Mouse (Mus musculus): ENCODE measurements around the gene Kdm4a. TPM values are rescaled to one million over a fixed set of nuclear protein-coding genes. Genes with fewer than 3 reads are reported as not detected.
A peak's percentile ranks its signal among the peaks of the same experiment; 100 is the strongest.

Gene Kdm4a
- polyA plus RNA-seq, 1 experiment from 2014 or later: 30.8 TPM

DNA sequence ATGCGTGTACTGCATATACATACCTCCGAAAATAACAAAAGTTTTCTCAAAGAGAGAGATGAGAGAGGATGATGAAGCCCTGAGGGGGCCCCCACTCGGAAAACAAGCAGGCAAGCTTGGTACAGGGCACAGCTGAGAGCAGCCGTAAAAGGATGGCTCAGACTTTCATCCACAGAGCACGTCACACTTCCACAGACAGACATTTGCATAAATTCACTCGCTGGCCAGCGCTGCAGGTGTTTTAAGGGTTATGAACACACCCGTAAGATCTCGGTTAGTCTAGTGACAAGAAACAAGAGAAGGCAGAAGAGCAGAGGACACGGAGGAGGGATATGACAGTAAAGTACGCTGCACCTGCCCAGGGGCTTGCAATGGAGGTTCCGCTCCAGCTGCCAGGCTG, 7.4 kb downstream of the Kdm4a start:
- H3K4me3 ChIP-seq (ENCODE audit: low read depth, low read length): no peak overlapping the region
- no peak overlapping the region for H3K9ac ChIP-seq (ENCODE audit: low read depth, low read length)
- H3K27ac ChIP-seq (ENCODE audit: low read depth, low read length): no peak overlapping the region
- H3K36me3 ChIP-seq (ENCODE audit: control insufficient read depth, insufficient read depth, low read length): peaks cover 85% of the 10 kb centered on the region
- 91% methylated on average over 12 of the region's 12 CpGs for WGBS (ENCODE audit: insufficient replicate concordance)
- no peaks in the 10 kb centered on the region for H3K4me1 ChIP-seq (ENCODE audit: control insufficient read depth, insufficient read depth, low read length)
- no peak for ATAC-seq (replicated peaks; ENCODE audit: insufficient number of reproducible peaks, low FRiP score, low TSS enrichment)
- H3K27me3 ChIP-seq (ENCODE audit: control insufficient read depth, insufficient read depth, low read length): no peaks in the 10 kb centered on the region
- no peaks in the 10 kb centered on the region for H3K9me3 ChIP-seq (replicated peaks; ENCODE audit: control insufficient read depth, low read length)
- no peak overlapping the region for H3K4me2 ChIP-seq

DNA sequence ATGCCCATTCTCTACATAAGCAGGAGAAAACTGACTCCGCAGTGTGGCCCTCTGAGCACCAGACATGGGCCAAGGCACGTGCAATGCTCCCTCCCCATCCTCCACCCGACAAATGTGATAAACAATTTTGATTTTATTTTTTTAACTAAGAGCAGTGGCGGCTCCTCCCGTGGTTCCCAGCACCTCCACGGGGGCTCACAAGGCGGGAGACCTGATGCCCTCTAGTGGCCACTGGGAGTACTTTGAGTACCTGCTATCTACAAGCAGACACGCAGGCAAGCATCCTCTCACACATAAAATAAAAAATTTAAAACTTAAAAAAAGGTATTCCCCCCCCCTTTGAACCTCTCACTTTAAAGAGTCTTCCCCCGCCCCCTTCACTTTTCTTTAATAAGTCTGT, 8.8 kb downstream of the Kdm4a start:
- ATAC-seq (replicated peaks; ENCODE audit: insufficient number of reproducible peaks, low FRiP score, low TSS enrichment): no peak
- Histone ChIP-seq H3K9me3 (replicated peaks; ENCODE audit: control insufficient read depth, low read length) (no peaks in the 10 kb centered on the region), H3K27me3 (ENCODE audit: control insufficient read depth, insufficient read depth, low read length) (no peaks in the 10 kb centered on the region), H3K36me3 (ENCODE audit: control insufficient read depth, insufficient read depth, low read length) (peaks cover 87% of the 10 kb centered on the region), H3K27ac (ENCODE audit: low read depth, low read length) (no peak overlapping the region), H3K4me2 (no peak overlapping the region), H3K9ac (ENCODE audit: low read depth, low read length) (no peak overlapping the region), H3K4me1 (ENCODE audit: control insufficient read depth, insufficient read depth, low read length) (no peaks in the 10 kb centered on the region), H3K4me3 (ENCODE audit: low read depth, low read length) (no peak overlapping the region)
- WGBS (ENCODE audit: insufficient replicate concordance): 81% methylated on average over 9 of the region's 9 CpGs

DNA sequence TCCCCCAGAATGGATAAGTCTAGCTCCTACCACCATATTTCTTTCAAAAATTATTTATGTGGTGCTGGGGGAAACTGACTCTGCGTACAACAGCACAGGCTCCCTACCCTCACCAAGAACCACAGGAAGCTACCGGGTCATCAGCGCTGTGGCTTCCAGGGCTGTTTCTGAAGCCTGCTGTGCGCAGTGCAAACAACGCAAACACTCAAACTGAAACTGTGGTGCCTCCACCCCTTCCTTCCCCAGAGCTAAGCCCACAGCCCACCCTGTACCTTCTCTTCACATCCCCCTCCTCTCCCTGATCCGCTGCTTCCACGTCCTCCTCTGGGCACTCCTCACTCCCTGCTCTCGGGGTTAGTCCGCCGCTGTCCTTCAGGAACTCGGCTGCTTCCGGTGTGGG, 17.7 kb downstream of the Kdm4a start:
- Histone ChIP-seq H3K36me3 (ENCODE audit: control insufficient read depth, insufficient read depth, low read length) (peaks cover 82% of the 10 kb centered on the region), H3K4me3 (ENCODE audit: low read depth, low read length) (no peak overlapping the region), H3K27ac (ENCODE audit: low read depth, low read length) (no peak overlapping the region), H3K9me3 (replicated peaks; ENCODE audit: control insufficient read depth, low read length) (peaks cover 3% of the 10 kb centered on the region; the same call in 1 of the 2 replicates), H3K9ac (ENCODE audit: low read depth, low read length) (no peak overlapping the region), H3K27me3 (ENCODE audit: control insufficient read depth, insufficient read depth, low read length) (no peaks in the 10 kb centered on the region), H3K4me2 (no peak overlapping the region), H3K4me1 (ENCODE audit: control insufficient read depth, insufficient read depth, low read length) (no peaks in the 10 kb centered on the region)
- WGBS (ENCODE audit: insufficient replicate concordance): 94% methylated on average over 12 of the region's 12 CpGs
- ATAC-seq (replicated peaks; ENCODE audit: insufficient number of reproducible peaks, low FRiP score, low TSS enrichment): no peak

DNA sequence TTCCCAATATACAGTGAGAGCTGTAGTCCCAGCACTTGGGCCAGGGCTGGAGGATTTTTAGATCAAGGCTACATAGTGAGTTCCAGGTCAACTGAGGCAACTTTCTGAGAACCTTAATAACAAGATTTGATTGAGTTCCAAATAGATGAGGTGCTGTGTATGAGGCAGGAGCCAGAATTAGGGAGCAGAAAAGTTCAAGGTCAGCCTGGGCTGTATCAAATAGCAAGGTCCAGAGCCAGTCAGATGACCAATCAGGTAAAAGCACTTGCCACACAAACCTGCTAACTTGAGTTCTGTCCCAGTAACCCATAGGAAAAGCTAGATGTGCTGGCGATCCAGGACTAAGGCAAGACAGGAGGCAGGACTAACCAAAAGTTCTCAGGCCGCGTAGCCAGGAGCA, 22.2 kb downstream of the Kdm4a start:
- Histone ChIP-seq H3K27me3 (ENCODE audit: control insufficient read depth, insufficient read depth, low read length) (no peaks in the 10 kb centered on the region), H3K9me3 (replicated peaks; ENCODE audit: control insufficient read depth, low read length) (peaks cover 3% of the 10 kb centered on the region; the same call in 1 of the 2 replicates), H3K4me2 (no peak overlapping the region), H3K4me3 (ENCODE audit: low read depth, low read length) (no peak overlapping the region), H3K9ac (ENCODE audit: low read depth, low read length) (no peak overlapping the region), H3K4me1 (ENCODE audit: control insufficient read depth, insufficient read depth, low read length) (no peaks in the 10 kb centered on the region), H3K27ac (ENCODE audit: low read depth, low read length) (no peak overlapping the region), H3K36me3 (ENCODE audit: control insufficient read depth, insufficient read depth, low read length) (peaks cover 65% of the 10 kb centered on the region)
- no peak for ATAC-seq (replicated peaks; ENCODE audit: insufficient number of reproducible peaks, low FRiP score, low TSS enrichment)
- WGBS (ENCODE audit: insufficient replicate concordance): 97% methylated on average over 3 of the region's 3 CpGs

DNA sequence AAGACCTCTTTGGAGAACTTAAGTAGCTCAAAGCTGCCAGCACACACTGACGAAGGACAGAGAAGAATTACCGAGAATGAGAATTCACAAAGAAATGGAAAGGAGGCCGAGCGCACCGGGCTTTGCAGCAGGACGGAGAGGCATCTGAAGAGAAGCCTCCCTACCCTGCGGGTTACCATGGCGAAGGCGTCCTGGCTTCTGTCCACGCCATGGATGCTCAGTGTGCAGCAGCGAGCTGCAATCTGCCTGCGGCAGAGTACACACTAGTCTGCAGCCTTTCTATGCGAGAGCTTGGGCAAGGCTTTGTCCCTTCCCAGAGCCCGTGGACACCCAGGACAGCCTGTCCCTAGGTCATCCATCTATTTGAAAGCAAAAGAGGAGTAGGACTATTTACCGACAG, 23.3 kb downstream of the Kdm4a start:
- H3K4me3 ChIP-seq (ENCODE audit: low read depth, low read length): no peak overlapping the region
- H3K27ac ChIP-seq (ENCODE audit: low read depth, low read length): no peak overlapping the region
- ATAC-seq (replicated peaks; ENCODE audit: insufficient number of reproducible peaks, low FRiP score, low TSS enrichment): no peak
- no peaks in the 10 kb centered on the region for H3K27me3 ChIP-seq (ENCODE audit: control insufficient read depth, insufficient read depth, low read length)
- H3K9ac ChIP-seq (ENCODE audit: low read depth, low read length): no peak overlapping the region
- H3K36me3 ChIP-seq (ENCODE audit: control insufficient read depth, insufficient read depth, low read length): peaks cover 65% of the 10 kb centered on the region
- peaks cover 3% of the 10 kb centered on the region; the same call in 1 of the 2 replicates for H3K9me3 ChIP-seq (replicated peaks; ENCODE audit: control insufficient read depth, low read length)
- H3K4me1 ChIP-seq (ENCODE audit: control insufficient read depth, insufficient read depth, low read length): no peaks in the 10 kb centered on the region
- no peak overlapping the region for H3K4me2 ChIP-seq
- WGBS (ENCODE audit: insufficient replicate concordance): 86% methylated on average over 15 of the region's 15 CpGs

DNA sequence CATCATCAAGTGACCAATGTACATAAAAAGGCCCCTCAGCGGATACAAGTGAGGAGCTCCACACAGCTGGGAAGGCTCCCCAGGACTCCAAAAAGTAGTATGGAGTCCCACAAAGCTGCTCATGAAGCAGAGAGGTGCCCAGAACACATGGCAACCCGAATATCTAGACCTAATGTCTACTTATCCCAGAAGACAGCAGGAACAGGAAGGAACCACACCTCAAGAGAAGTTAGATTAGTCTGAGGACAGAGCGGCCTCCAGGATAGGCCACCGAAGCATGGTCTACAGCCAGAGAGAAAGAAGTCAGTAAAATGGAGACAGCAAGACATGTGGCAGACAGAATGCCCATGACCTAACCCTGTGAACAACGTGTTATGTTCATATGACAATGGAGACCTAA, 25.0 kb downstream of the Kdm4a start:
- Histone ChIP-seq H3K9ac (ENCODE audit: low read depth, low read length) (no peak overlapping the region), H3K9me3 (replicated peaks; ENCODE audit: control insufficient read depth, low read length) (peaks cover 3% of the 10 kb centered on the region; the same call in 1 of the 2 replicates), H3K4me1 (ENCODE audit: control insufficient read depth, insufficient read depth, low read length) (no peaks in the 10 kb centered on the region), H3K4me3 (ENCODE audit: low read depth, low read length) (no peak overlapping the region), H3K36me3 (ENCODE audit: control insufficient read depth, insufficient read depth, low read length) (peaks cover 53% of the 10 kb centered on the region), H3K4me2 (no peak overlapping the region), H3K27ac (ENCODE audit: low read depth, low read length) (no peak overlapping the region), H3K27me3 (ENCODE audit: control insufficient read depth, insufficient read depth, low read length) (no peaks in the 10 kb centered on the region)
- WGBS (ENCODE audit: insufficient replicate concordance): 85% methylated on average over 5 of the region's 5 CpGs
- no peak for ATAC-seq (replicated peaks; ENCODE audit: insufficient number of reproducible peaks, low FRiP score, low TSS enrichment)

DNA sequence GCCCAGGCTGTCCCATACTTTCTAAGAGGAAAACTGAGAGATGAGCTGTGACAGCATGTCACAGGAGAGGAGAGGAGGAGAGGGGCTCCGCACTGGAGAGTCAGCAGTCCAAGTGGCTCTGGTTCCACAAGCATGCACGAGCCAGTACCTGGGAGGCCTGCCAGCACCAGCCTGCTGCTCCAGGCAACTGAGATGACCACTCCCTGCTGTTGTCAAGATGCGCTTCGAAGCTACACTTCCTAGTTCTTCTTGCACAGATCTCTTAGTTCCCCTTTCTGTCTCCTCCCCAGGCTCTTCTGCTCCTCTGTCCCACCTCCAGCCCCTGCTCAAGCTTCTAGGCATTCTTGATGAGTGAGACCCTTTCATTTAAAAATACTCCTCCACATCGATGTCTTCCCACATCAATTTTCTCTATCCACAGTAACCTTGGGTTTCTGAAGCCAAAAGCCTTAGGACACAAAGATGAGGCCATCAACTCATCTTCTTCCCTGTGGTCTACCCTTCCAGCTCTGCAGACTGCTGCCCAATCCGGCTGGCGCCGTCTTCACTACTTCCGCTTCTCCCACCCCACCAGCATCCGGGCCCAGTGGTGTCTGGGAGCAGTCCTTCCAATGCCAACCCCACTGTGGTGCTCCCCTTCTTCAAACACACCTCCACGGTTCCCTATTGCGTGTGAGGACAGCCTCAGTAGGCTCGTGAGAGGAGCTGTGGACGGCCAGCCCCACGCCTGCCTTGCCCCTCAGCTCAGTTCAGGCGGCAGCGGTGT, 27.6 kb downstream of the Kdm4a start:
- WGBS (ENCODE audit: insufficient replicate concordance): 92% methylated on average over 17 of the region's 17 CpGs
- no peaks in the 10 kb centered on the region for H3K27me3 ChIP-seq (ENCODE audit: control insufficient read depth, insufficient read depth, low read length)
- H3K4me3 ChIP-seq (ENCODE audit: low read depth, low read length): no peak overlapping the region
- 0 out of 2 replicates have a peak overlapping the region, but pooled peaks have one; percentile 5 for H3K9ac ChIP-seq (ENCODE audit: low read depth, low read length)
- no peak overlapping the region for H3K4me2 ChIP-seq
- peaks cover 50% of the 10 kb centered on the region for H3K36me3 ChIP-seq (ENCODE audit: control insufficient read depth, insufficient read depth, low read length)
- H3K4me1 ChIP-seq (ENCODE audit: control insufficient read depth, insufficient read depth, low read length): no peaks in the 10 kb centered on the region
- no peaks in the 10 kb centered on the region for H3K9me3 ChIP-seq (replicated peaks; ENCODE audit: control insufficient read depth, low read length)
- H3K27ac ChIP-seq (ENCODE audit: low read depth, low read length): no peak overlapping the region
- ATAC-seq (replicated peaks; ENCODE audit: insufficient number of reproducible peaks, low FRiP score, low TSS enrichment): no peak

DNA sequence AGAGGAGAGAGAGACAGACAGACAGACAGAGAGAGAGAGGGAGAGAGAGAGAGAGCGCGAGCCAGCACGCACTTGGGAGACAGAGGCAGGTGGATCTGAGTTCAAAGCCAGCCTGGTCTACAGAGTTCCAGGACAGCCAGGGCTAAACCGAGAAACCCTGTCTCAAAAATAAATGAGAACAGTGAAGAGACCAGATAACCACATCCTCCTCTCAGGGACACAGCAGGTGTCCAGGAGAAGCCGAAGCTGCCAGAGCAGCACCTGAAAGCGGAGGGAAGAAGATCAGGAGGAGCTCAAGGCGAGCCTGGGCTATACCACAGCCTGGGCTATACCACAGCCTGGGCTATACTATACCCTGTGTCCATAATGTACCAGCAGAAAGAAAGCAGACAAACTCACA, 29.0 kb downstream of the Kdm4a start:
- ATAC-seq (replicated peaks; ENCODE audit: insufficient number of reproducible peaks, low FRiP score, low TSS enrichment): no peak
- peaks cover 58% of the 10 kb centered on the region for H3K36me3 ChIP-seq (ENCODE audit: control insufficient read depth, insufficient read depth, low read length)
- WGBS (ENCODE audit: insufficient replicate concordance): 91% methylated on average over 7 of the region's 7 CpGs

More for the DNA sequence above, 29.0 kb downstream of the Kdm4a start:
- H3K27me3 ChIP-seq (ENCODE audit: control insufficient read depth, insufficient read depth, low read length): no peaks in the 10 kb centered on the region
- no peak overlapping the region for H3K9ac ChIP-seq (ENCODE audit: low read depth, low read length)
- H3K4me3 ChIP-seq (ENCODE audit: low read depth, low read length): no peak overlapping the region
- no peak overlapping the region for H3K27ac ChIP-seq (ENCODE audit: low read depth, low read length)
- H3K9me3 ChIP-seq (replicated peaks; ENCODE audit: control insufficient read depth, low read length): no peaks in the 10 kb centered on the region
- H3K4me2 ChIP-seq: no peak overlapping the region
- H3K4me1 ChIP-seq (ENCODE audit: control insufficient read depth, insufficient read depth, low read length): no peaks in the 10 kb centered on the region
